Mouse (Mus musculus): ENCODE results near the gene Man2a2.

The Man2a2 gene

DNA sequence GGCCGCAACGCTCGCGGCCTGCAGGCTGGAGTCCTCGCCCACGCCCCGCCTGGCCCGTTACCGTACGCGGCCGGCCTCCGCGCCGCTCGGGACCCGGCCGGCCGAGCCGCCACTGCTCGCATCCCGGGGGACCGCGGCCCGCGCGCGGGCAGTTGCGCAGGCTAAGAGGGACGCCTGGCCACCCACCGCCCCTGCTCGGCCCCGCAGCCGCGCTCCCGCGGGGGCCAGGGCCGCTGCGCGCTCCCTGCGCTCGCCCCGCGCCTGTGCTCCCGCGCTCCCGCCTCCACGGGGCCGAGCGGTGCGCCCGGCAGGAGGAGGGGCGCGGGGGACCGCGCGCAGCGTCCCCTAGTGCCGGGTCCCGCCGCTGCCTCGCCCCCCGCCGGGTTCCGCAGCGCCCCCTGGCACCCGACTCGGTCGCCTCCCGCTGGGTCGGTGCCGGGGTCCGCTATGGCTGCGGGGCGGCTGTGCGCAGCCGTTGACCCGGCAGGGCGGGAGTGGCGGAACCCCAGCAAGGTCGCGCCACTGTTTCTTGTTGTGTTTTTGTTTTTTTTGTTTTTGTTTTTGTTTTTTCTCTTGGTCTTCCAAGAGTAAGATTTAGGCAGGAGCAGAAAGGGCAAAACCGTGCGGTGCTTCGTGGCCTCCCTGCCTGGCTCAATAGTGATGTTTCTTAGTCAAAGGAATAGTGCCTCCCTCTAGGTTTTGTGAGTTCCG is at the start of gene Man2a2:
Gene Man2a2, minus strand, starts transcription at position 335 of the 711 bp plus-strand sequence.
- DNase-seq (ENCODE audit: low spot score in 2 of 2) = peak; percentile 74 to 91

- DNase-seq (ENCODE audit: low spot score in 2 of 2) = no peak
These were observed 49.4 kb upstream of the Man2a2 start for GRCm38 (mm10) chr7:80420586-80420985.

- no peak for DNase-seq (ENCODE audit: low spot score in 2 of 2)
These were observed 48.1 kb upstream of the Man2a2 start for GRCm38 (mm10) chr7:80419278-80419677.

DNA sequence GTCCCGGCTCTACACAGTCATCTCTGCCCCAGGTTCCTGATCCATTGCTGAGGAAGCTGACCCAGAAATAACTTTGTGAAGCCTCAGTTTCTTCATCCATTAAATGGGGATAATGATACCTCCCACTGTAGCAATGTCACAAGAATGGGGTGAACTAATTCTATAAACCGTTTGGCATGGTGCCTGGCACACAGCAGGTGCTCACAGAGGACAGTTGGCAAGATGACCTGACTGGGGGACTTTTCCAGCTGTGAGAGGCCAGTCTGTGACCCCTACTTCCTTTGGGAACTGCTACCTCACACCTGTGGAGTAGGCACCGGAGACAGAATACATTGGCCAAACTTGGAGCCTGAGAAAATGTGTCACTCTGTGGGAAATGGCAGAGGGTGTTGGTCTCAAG is 46.9 kb upstream of the Man2a2 start:
- DNase-seq (ENCODE audit: low spot score in 2 of 2) = no peak

DNA sequence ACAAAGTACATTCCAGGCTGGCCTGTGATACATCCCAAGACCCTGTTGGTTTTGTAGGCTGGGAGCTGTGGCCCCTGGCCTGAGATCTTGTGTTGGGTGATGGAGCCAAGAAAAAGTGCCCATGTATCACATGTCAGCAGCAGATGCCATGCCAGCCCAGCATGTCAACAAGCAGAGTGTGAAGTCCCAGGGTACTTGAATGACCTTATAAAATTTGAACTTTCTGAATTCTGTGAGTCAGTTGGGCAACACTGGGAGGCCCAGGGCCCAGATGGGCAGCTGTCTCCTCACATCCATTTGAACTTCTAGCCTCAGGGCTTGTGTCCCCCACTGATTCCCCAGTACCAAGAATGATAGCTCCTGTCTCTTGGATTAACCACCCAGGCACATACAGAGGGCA is 46.4 kb upstream of the Man2a2 start:
- no peak for DNase-seq (ENCODE audit: low spot score in 2 of 2)

DNA sequence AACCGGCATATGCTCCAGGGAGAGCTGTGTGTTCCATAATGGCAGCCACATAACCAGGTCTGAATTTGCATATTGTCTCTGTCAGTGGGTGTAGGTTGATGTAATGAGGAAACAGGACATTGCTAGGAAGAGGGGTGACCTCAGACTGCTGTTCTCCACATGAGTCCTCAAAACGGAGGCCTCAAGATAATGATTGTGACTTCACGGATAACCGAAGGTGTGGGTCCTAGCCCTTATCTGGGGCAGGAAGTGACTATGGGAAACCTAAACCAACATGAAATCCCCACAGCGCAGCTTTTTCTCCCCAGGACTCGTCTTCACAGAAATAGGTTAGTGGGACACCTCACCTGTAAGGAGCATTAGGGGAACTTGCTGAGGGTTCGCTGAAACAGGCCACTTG is 45.8 kb upstream of the Man2a2 start:
- no peak for DNase-seq (ENCODE audit: low spot score in 2 of 2)

- DNase-seq (ENCODE audit: low spot score in 2 of 2) = no peak
These were observed 43.2 kb upstream of the Man2a2 start for GRCm38 (mm10) chr7:80414303-80414855.

GRCm38 (mm10) chr7:80413512-80414302 is 42.5 kb upstream of the Man2a2 start:
- DNase-seq (ENCODE audit: low spot score in 2 of 2) = no peak

DNA sequence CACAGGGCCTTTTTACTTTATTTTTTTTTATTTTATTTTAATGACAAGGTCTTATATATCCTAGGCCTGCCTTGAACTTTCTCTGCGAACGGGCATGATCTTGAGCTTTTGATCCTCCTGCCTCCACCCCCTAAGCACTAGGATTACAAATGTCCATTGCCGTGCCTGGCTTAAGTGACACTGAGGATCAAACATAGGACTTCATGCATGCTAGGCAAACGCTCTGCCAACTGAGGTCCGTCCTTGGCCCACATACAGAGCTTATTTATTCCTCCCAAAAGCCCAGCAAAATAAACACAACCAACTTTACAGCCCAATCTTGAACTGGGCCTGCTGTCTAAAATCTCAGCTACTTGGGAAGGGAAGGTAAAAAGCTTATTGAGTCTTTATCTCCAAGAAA is 41.6 kb upstream of the Man2a2 start:
- DNase-seq (ENCODE audit: low spot score in 2 of 2) = no peak

- no peak for DNase-seq (ENCODE audit: low spot score in 2 of 2)
These were observed 41.1 kb upstream of the Man2a2 start for GRCm38 (mm10) chr7:80412279-80412678.

DNA sequence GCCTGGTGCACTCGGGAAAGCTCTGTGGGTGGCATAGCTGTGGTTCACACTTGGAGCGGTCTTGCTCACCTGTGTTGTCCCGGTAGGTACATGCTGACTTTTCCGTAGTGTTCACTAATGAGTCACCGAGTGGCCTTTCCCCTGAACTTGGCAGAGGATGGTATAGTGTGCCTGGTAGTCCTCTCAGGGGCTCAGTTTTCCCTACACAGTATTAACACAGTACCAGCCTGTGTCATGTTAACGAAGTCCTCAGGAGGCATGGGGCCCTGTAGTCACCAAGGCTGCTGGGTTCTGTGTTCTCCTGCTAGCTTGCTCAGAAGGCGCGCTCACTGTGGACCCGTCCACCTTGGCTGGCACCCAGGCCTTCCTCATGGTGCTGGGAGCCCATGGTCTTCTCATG is 39.2 kb upstream of the Man2a2 start:
- DNase-seq (ENCODE audit: low spot score in 2 of 2) = no peak

- no peak for DNase-seq (ENCODE audit: low spot score in 2 of 2)
These were observed 36.5 kb upstream of the Man2a2 start for GRCm38 (mm10) chr7:80407712-80408111.

DNA sequence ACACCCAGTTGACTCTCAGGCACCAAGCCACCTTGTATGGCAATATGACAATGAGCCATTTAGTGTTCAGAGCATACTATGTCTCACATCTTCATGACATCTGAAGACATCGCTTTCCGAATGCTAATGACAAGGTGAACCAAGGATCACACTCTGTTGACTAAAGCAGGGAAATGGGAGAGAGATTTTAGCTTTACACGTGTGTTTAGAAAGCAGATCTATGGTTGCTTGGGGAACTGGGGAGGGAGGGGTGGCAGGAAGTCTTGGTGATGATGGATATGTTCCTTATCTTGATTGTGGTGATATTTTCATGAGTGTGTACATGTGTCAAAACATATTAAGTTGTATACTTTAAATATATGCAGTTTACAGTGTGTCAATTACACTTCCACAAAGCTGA is 35.0 kb upstream of the Man2a2 start:
- no peak for DNase-seq (ENCODE audit: low spot score in 2 of 2)

- DNase-seq (ENCODE audit: low spot score in 2 of 2) = no peak
These were observed 34.1 kb upstream of the Man2a2 start, which contains the start of gene Furin for GRCm38 (mm10) chr7:80405188-80405695. TSS of gene Furin (minus strand) at chr7:80405436.

GRCm38 (mm10) chr7:80404101-80404894 is 33.1 kb upstream of the Man2a2 start:
- DNase-seq (ENCODE audit: low spot score in 2 of 2) = no peak

DNA sequence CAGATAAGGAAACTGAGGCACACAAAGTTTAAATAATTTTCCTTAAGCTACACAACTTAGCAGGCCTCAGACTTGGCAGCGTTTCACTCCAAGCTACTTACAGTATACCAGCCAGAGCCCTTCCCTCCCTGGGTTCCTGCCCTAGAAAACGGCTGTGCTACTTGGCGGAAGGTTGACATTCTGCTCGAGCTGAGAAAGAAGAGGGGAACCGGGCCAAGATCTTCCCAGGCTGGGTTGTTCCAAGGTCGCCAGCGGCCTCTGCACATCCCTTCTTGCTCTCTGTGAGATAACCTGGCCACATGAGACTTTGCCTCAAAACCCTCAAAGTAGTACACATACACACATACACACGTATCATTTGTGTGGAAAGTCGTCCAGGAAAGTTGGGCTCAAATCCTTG is 32.4 kb upstream of the Man2a2 start:
- DNase-seq (ENCODE audit: low spot score in 2 of 2) = no peak

GRCm38 (mm10) chr7:80402651-80403321 is 31.6 kb upstream of the Man2a2 start:
- peak; percentile 72 to 89 for DNase-seq (ENCODE audit: low spot score in 2 of 2)

GRCm38 (mm10) chr7:80401860-80402641 is 30.9 kb upstream of the Man2a2 start:
- DNase-seq (ENCODE audit: low spot score in 2 of 2) = peak; percentile 52 to 83

- DNase-seq (ENCODE audit: low spot score in 2 of 2) = no peak
These were observed 30.1 kb upstream of the Man2a2 start for GRCm38 (mm10) chr7:80401041-80401859.

GRCm38 (mm10) chr7:80400571-80400970 is 29.4 kb upstream of the Man2a2 start:
- no peak for DNase-seq (ENCODE audit: low spot score in 2 of 2)

Data from spleen, postnatal 4 days (tissue).